Mouse (Mus musculus): Measurements from ENCODE around the gene Coa7.

Gene Coa7

GRCm38 (mm10) chr4:108383183-108383714 is 55.3 kb downstream of the Coa7 start, which contains the start of gene Shisal2a:
Gene Shisal2a (minus strand): TSS chr4:108383349.
- no peak for DNase-seq (ENCODE audit: extremely low read depth, low read depth)

- DNase-seq (ENCODE audit: extremely low read depth, low read depth) = no peak
Observed at GRCm38 (mm10) chr4:108386087-108386486, 58.1 kb downstream of the Coa7 start.

- no peak for DNase-seq (ENCODE audit: extremely low read depth, low read depth)
Observed at GRCm38 (mm10) chr4:108387106-108387505, 59.2 kb downstream of the Coa7 start.

GRCm38 (mm10) chr4:108387681-108388253 is 59.8 kb downstream of the Coa7 start:
- DNase-seq (ENCODE audit: extremely low read depth, low read depth) = no peak

- DNase-seq (ENCODE audit: extremely low read depth, low read depth) = no peak
Observed at GRCm38 (mm10) chr4:108388741-108389140, 60.8 kb downstream of the Coa7 start.

- DNase-seq (ENCODE audit: extremely low read depth, low read depth) = no peak
Observed at GRCm38 (mm10) chr4:108391124-108391523, 63.2 kb downstream of the Coa7 start.

Data from MEL-GATA-1-ER (cell line).